Mouse (Mus musculus) liver, embryonic 11.5 days (tissue): ENCODE results near the gene Poldip3. TPM values are rescaled to one million over a fixed set of nuclear protein-coding genes. Genes with fewer than 3 reads are reported as not detected.
A peak's percentile ranks its signal among the peaks of the same experiment; 100 is the strongest.

ENCODE experiments used
- ATAC-seq: fragments of 200-750 bp; cut with Nextera tagmentation; replicated peaks from 2 replicates; pipeline ENCODE4 v1.8.0; 2017; ENCODE audit warnings: moderate number of reproducible peaks, mild to moderate bottlenecking, moderate TSS enrichment, moderate library complexity; ENCODE audit not compliant: low FRiP score
- DNase-seq: peaks from one replicate; pipeline ENCODE4 v3.0.0-alpha.2; 2017; ENCODE audit warnings: low spot score
- H3K27ac ChIP-seq: fragments of 300-500 bp; sonication (generic); 2 replicates; pipeline ENCODE4 v1.5.1; 2014; ENCODE audit warnings: mild to moderate bottlenecking, low read depth, low read length, control low read depth
- H3K27me3 ChIP-seq: fragments of 300-500 bp; sonication (generic); replicated peaks from 2 replicates; pipeline ENCODE4 v1.6.1; 2014; ENCODE audit warnings: low read length, mixed read lengths; ENCODE audit not compliant: control insufficient read depth, insufficient read depth
- H3K36me3 ChIP-seq: fragments of 300-500 bp; sonication (generic); 2 replicates; pipeline ENCODE4 v1.6.1; 2014; ENCODE audit warnings: mild to moderate bottlenecking, low read length, moderate library complexity, mixed read lengths; ENCODE audit not compliant: control insufficient read depth, insufficient read depth
- H3K4me1 ChIP-seq: fragments of 300-500 bp; sonication (generic); replicated peaks from 2 replicates; pipeline ENCODE4 v1.6.1; 2014; ENCODE audit warnings: low read length, mixed read lengths; ENCODE audit not compliant: control insufficient read depth, insufficient read depth
- H3K4me2 ChIP-seq: fragments of 300-500 bp; sonication (generic); 2 replicates; pipeline ENCODE4 v1.6.1; 2014; ENCODE audit warnings: mild to moderate bottlenecking, control low read depth, moderate library complexity
- H3K4me3 ChIP-seq: fragments of 300-500 bp; sonication (generic); 2 replicates; pipeline ENCODE4 v1.5.1; 2014; ENCODE audit warnings: low read depth, low read length, control low read depth
- H3K9ac ChIP-seq: fragments of 300-500 bp; sonication (generic); 2 replicates; pipeline ENCODE4 v1.6.1; 2014; ENCODE audit warnings: low read depth, low read length, control low read depth
- H3K9me3 ChIP-seq: fragments of 300-500 bp; sonication (generic); 2 replicates; pipeline ENCODE4 v1.6.1; 2016; ENCODE audit warnings: low read length, inconsistent platforms, mixed read lengths; ENCODE audit not compliant: control insufficient read depth
- WGBS: fragments of 180-500 bp; shearing (Covaris S2); extraction: QIAGEN DNeasy Blood & Tissue Kit; methylation state at CpG from one replicate; pipeline ENCODE4 v1.1.7; 2014; 5-methylcytosine and 5-hydroxymethylcytosine counted together
- polyA plus RNA-seq: library from polyadenylated mRNA; unstranded; fragments of >200 nt; fragmentation: Nextera tagmentation; extraction: Ambion mirVana; gene quantifications from 2 replicates; pipeline ENCODE4 v1.2.1, GENCODE M21; 2014

Poldip3 gene
- polyA plus RNA-seq, 1 experiment from 2014 or later = 117 TPM

- no peaks in the 10 kb centered on the region for H3K27me3 ChIP-seq
- DNase-seq (no peak), ATAC-seq (no peak)
- H3K9ac ChIP-seq = no peak overlapping the region
- peaks cover 9% of the 10 kb centered on the region for H3K4me1 ChIP-seq
- peaks cover 41% of the 10 kb centered on the region for H3K36me3 ChIP-seq
- WGBS = 93% methylated on average over 9 of the region's 9 CpGs
- no peak overlapping the region for H3K27ac ChIP-seq
- H3K4me3 ChIP-seq = no peak overlapping the region
- H3K4me2 ChIP-seq = no peak overlapping the region
- no peaks in the 10 kb centered on the region for H3K9me3 ChIP-seq
These were observed 10.6 kb upstream of the Poldip3 start for GRCm38 (mm10) chr15:83159823-83160222.

GRCm38 (mm10) chr15:83158587-83159160, 9.5 kb upstream of the Poldip3 start:
- DNase-seq = no peak
- no peak overlapping the region for H3K27ac ChIP-seq
- no peaks in the 10 kb centered on the region for H3K9me3 ChIP-seq
- peaks cover 6% of the 10 kb centered on the region for H3K4me1 ChIP-seq
- no peak for ATAC-seq
- no peak overlapping the region for H3K4me2 ChIP-seq
- 85% methylated on average over 7 of the region's 7 CpGs for WGBS
- H3K9ac ChIP-seq = no peak overlapping the region
- no peak overlapping the region for H3K4me3 ChIP-seq
- H3K36me3 ChIP-seq = peaks cover 43% of the 10 kb centered on the region
- H3K27me3 ChIP-seq = no peaks in the 10 kb centered on the region

DNA sequence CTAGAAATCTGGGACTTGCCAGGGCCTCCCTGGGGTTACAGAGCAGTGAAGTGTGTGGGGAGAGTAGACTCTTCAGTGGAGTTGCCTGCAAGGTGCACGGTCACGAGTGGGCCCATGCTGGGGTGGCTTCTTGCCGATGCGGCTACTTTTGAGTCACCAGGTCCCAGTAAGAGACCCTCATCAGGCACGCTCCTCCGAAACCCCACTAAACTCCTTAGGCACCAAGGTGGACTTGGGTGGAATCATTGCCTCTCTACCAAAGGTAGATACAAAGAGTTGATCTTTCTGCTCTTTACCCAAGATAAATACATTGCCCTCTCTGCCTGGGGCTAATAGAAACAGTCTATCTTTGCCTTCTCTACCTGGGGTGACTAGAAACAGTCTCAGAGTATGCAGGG, 8.5 kb upstream of the Poldip3 start:
- WGBS = 92% methylated on average over 6 of the region's 6 CpGs
- H3K27ac ChIP-seq = no peak overlapping the region
- no peak for ATAC-seq

DNA sequence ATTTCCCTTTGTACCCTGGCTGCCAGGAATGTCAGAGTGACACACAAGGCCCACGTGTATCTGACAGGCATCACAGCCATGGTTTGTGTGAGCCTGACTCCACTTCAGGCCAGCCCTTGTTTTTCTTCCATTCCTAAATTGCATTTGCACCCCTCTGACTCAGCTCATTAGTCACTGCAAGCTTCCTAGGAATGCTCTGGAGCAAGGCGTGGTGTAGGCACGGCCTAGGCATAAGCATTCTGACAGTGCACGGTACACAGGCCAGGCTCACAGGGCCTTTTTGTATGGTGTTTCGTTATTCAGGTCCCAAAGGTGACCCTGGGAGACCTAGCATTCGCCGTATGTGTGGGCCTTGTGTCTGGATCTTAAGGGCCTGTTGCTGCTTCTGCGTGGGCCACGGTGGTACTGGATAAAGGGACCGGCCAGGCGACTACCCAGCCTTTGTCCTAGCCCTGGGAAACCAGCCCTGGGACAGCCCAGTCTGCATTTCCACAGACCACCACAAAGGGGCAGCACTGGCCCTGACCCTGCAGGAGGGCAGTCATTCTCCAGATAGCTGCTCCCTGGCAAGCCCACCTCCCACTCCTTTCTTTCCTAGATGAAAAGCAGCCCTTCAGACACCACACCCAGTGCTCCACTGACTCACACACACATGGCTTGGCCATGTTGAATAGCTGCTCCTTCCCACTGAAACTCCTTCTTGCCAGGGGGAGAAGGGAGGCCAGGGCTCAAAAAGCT, 7.9 kb upstream of the Poldip3 start:
- H3K4me2 ChIP-seq = no peak overlapping the region
- H3K4me3 ChIP-seq = no peak overlapping the region
- H3K9ac ChIP-seq = no peak overlapping the region
- H3K4me1 ChIP-seq = peaks cover 1% of the 10 kb centered on the region; the same call in 1 of the 2 replicates
- H3K27me3 ChIP-seq = no peaks in the 10 kb centered on the region
- H3K9me3 ChIP-seq = no peaks in the 10 kb centered on the region
- no peak for DNase-seq
- 70% methylated on average over 11 of the region's 11 CpGs for WGBS
- H3K36me3 ChIP-seq = peaks cover 37% of the 10 kb centered on the region
- no peak for ATAC-seq
- no peak overlapping the region for H3K27ac ChIP-seq

More for the DNA sequence above, 8.5 kb upstream of the Poldip3 start:
- no peak overlapping the region for H3K4me3 ChIP-seq
- H3K4me2 ChIP-seq = no peak overlapping the region
- no peaks in the 10 kb centered on the region for H3K27me3 ChIP-seq
- DNase-seq = no peak
- H3K4me1 ChIP-seq = peaks cover 6% of the 10 kb centered on the region
- H3K9ac ChIP-seq = no peak overlapping the region
- no peaks in the 10 kb centered on the region for H3K9me3 ChIP-seq
- H3K36me3 ChIP-seq = peaks cover 43% of the 10 kb centered on the region

GRCm38 (mm10) chr15:83155672-83156419, 6.7 kb upstream of the Poldip3 start:
- no peak for ATAC-seq
- H3K36me3 ChIP-seq = peaks cover 30% of the 10 kb centered on the region
- no peaks in the 10 kb centered on the region for H3K27me3 ChIP-seq
- DNase-seq = no peak
- H3K9me3 ChIP-seq = no peaks in the 10 kb centered on the region
- H3K4me3 ChIP-seq = no peak overlapping the region
- no peak overlapping the region for H3K4me2 ChIP-seq
- no peak overlapping the region for H3K27ac ChIP-seq
- 78% methylated on average over 6 of the region's 6 CpGs for WGBS
- no peaks in the 10 kb centered on the region for H3K4me1 ChIP-seq
- H3K9ac ChIP-seq = no peak overlapping the region

GRCm38 (mm10) chr15:83154309-83154708, 5.1 kb upstream of the Poldip3 start:
- Histone ChIP-seq H3K27me3 (no peaks in the 10 kb centered on the region), H3K4me3 (no peak overlapping the region), H3K27ac (no peak overlapping the region), H3K9ac (no peak overlapping the region), H3K9me3 (no peaks in the 10 kb centered on the region), H3K4me1 (no peaks in the 10 kb centered on the region), H3K36me3 (peaks cover 20% of the 10 kb centered on the region), H3K4me2 (no peak overlapping the region)
- no peak for ATAC-seq
- WGBS = 95% methylated on average over 7 of the region's 7 CpGs
- DNase-seq = no peak

GRCm38 (mm10) chr15:83150694-83151093, 1.5 kb upstream of the Poldip3 start:
- no peaks in the 10 kb centered on the region for H3K27me3 ChIP-seq
- WGBS = 82% methylated on average over 4 of the region's 4 CpGs
- DNase-seq (no peak), ATAC-seq (no peak)
- H3K9ac ChIP-seq = no peak overlapping the region
- no peak overlapping the region for H3K4me3 ChIP-seq
- H3K4me2 ChIP-seq = no peak overlapping the region
- H3K36me3 ChIP-seq = peaks cover 6% of the 10 kb centered on the region; the same call in 1 of the 2 replicates
- no peaks in the 10 kb centered on the region for H3K9me3 ChIP-seq
- peaks cover 5% of the 10 kb centered on the region; the same call in 1 of the 2 replicates for H3K4me1 ChIP-seq
- no peak overlapping the region for H3K27ac ChIP-seq

DNA sequence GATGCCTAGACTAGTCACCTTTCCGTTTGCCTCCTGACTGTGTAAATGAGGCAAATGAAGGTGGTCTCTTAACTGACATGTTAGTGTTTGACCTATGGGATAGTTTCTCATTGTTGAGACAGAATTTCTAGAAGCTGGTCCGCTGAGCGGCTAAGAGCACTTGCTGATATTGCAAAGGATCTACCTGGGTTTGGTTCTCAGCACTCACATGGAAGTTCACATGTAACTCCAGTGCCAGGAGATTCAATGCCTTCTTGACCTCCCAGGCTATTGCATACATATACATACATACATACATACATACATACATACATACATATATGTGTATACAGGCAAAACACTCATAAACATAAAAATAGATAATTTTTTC, 874 bp upstream of the Poldip3 start:
- DNase-seq (no peak), ATAC-seq (no peak)
- 24% methylated on average over 3 of the region's 3 CpGs for WGBS
- Histone ChIP-seq H3K4me1 (peaks cover 8% of the 10 kb centered on the region; the same call in 1 of the 2 replicates), H3K4me3 (no peak overlapping the region), H3K9ac (peak overlapping the region; percentile 7; the same call in 1 of the 2 replicates), H3K27me3 (no peaks in the 10 kb centered on the region), H3K36me3 (peaks cover 8% of the 10 kb centered on the region; the same call in 1 of the 2 replicates), H3K9me3 (no peaks in the 10 kb centered on the region), H3K4me2 (peak overlapping the region; percentile 36; the same call in 1 of the 2 replicates), H3K27ac (peak overlapping the region; percentile 73)
